In the genomic region with DNA sequence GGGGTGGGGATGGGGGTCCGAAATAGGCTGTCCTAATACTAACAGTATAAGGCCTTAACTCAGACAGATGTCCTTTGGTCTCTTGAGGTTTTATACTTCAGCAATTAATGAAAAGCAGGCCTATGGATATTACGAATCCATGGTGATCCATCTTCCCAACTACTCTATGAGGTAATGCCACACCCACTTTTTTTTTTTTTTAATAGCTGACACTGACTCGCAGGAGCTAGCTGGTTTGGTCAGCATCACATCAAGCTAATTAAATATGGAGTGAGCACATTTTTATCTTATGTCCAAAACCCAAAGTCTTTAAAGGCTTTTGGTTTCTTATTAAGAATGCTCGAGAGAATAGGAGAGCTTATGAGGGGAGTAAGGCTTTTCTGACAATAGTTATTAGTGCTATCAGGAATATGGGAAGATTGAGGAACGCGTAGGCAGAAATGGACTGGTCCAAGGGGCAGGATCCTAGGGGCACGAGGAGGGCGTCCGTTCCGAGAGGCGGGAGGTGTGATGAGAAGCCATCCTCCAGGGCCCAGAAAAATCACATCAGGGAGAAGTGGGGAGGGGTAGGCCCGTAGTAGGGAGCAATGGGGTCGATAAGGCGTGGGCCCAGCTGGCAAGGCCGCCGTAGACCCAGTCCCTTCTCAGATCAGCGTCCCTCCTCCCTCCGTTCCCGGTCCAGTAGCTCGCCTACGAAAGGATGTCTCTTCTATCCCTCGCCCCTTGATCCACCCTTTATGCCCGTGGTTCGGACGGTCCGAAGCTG, we compare ENCODE assay signal across 8 mouse cellular contexts. TPM values are rescaled to one million over a fixed set of nuclear protein-coding genes. Genes with fewer than 3 reads are reported as not detected.
DNase-seq lines count a peak whose midpoint lies in the region; ATAC-seq and TF ChIP-seq lines count a peak whose summit lies in the region.

No protein-coding gene starts in this region.

- H3K27ac ChIP-seq in layer of hippocampus, adult 2 months, result peak overlapping the region; percentile 84
- peak overlapping the region; percentile 88 for H3K27ac ChIP-seq in embryonic facial prominence, embryonic 10.5 days (replicated peaks)
- H3K27ac ChIP-seq in intestine, embryonic 14.5 days (ENCODE audit: low read depth), result peak overlapping the region; percentile 22; the same call in 1 of the 2 replicates
- H3K27ac ChIP-seq in midbrain, embryonic 14.5 days (replicated peaks; ENCODE audit: low read depth, low read length), result peak overlapping the region; percentile 46; the same call in 1 of the 2 replicates

- H3K4me1 ChIP-seq in embryonic facial prominence, embryonic 10.5 days, result peaks cover 13% of the 10 kb centered on the region
- H3K4me1 ChIP-seq in intestine, embryonic 14.5 days (replicated peaks; ENCODE audit: control insufficient read depth, insufficient read depth, low read length), result peaks cover 14% of the 10 kb centered on the region
- peaks cover 14% of the 10 kb centered on the region for H3K4me1 ChIP-seq in midbrain, embryonic 14.5 days (ENCODE audit: control insufficient read depth, insufficient read depth, low read length)

- ATAC-seq in intestine, embryonic 14.5 days (replicated peaks; ENCODE audit: low FRiP score, low TSS enrichment, low read depth), result peak; percentile 54; the same call in 1 of the 2 replicates
- ATAC-seq in midbrain, embryonic 14.5 days (ENCODE audit: low FRiP score, low TSS enrichment), result peak; percentile 62

- TF ChIP-seq CTCF in layer of hippocampus, adult 2 months (conservative IDR thresholded peaks at IDR 0.05), result no peak

- WGBS in embryonic facial prominence, embryonic 10.5 days, result 9% methylated on average over 26 of the region's 26 CpGs
- WGBS in intestine, embryonic 14.5 days, result 8% methylated on average over 26 of the region's 26 CpGs
- 8% methylated on average over 26 of the region's 26 CpGs for WGBS in midbrain, embryonic 14.5 days

- peak overlapping the region; percentile 89 for H3K4me2 ChIP-seq in intestine, embryonic 14.5 days (ENCODE audit: low read length)
- peak overlapping the region; percentile 88 for H3K4me2 ChIP-seq in midbrain, embryonic 14.5 days (ENCODE audit: low read length)

- peak overlapping the region; percentile 80 for H3K9ac ChIP-seq in intestine, embryonic 14.5 days (ENCODE audit: low read length)
- H3K9ac ChIP-seq in midbrain, embryonic 14.5 days (replicated peaks; ENCODE audit: low read length), result peak overlapping the region; percentile 74

- no peaks in the 10 kb centered on the region for H3K9me3 ChIP-seq in embryonic facial prominence, embryonic 10.5 days
- H3K9me3 ChIP-seq in intestine, embryonic 14.5 days (ENCODE audit: control insufficient read depth, low read length), result no peaks in the 10 kb centered on the region
- H3K9me3 ChIP-seq in midbrain, embryonic 14.5 days (ENCODE audit: control insufficient read depth, low read length), result no peaks in the 10 kb centered on the region

- H3K27me3 ChIP-seq in embryonic facial prominence, embryonic 10.5 days (replicated peaks; ENCODE audit: low read depth, poor library complexity, severe bottlenecking), result no peaks in the 10 kb centered on the region
- H3K27me3 ChIP-seq in intestine, embryonic 14.5 days (replicated peaks; ENCODE audit: control insufficient read depth, insufficient read depth, low read length), result no peaks in the 10 kb centered on the region
- no peaks in the 10 kb centered on the region for H3K27me3 ChIP-seq in midbrain, embryonic 14.5 days (ENCODE audit: control insufficient read depth, insufficient read depth, low read length)

- DNase-seq in layer of hippocampus, adult 2 months (ENCODE audit: low spot score in 2 of 2), result no peak
- no peak for DNase-seq in layer of hippocampus, adult 18-20 months (ENCODE audit: low spot score in 2 of 2)
- no peak for DNase-seq in embryonic facial prominence, embryonic 10.5 days (ENCODE audit: low spot score)
- DNase-seq in intestine, embryonic 14.5 days (ENCODE audit: low spot score), result no peak
- DNase-seq in midbrain, embryonic 14.5 days, result no peak
- DNase-seq in adrenal gland, adult 18-20 months (ENCODE audit: low spot score in 2 of 2), result no peak
- no peak for DNase-seq in adrenal gland, adult (ENCODE audit: inconsistent age in 2 of 2, low spot score in 1 of 2)
- no peak for DNase-seq in natural killer cell, adult 2 months (ENCODE audit: low spot score in 2 of 2)

- H3K36me3 ChIP-seq in embryonic facial prominence, embryonic 10.5 days (replicated peaks), result peaks cover 53% of the 10 kb centered on the region
- peaks cover 25% of the 10 kb centered on the region for H3K36me3 ChIP-seq in intestine, embryonic 14.5 days (ENCODE audit: control insufficient read depth, insufficient read depth, low read length)
- peaks cover 42% of the 10 kb centered on the region for H3K36me3 ChIP-seq in midbrain, embryonic 14.5 days (ENCODE audit: control insufficient read depth, insufficient read depth, low read length)

- peak overlapping the region; percentile 74 for H3K4me3 ChIP-seq in layer of hippocampus, adult 2 months
- peak overlapping the region; percentile 94 for H3K4me3 ChIP-seq in embryonic facial prominence, embryonic 10.5 days
- peak overlapping the region; percentile 85 for H3K4me3 ChIP-seq in intestine, embryonic 14.5 days (ENCODE audit: low read depth, low read length)
- H3K4me3 ChIP-seq in midbrain, embryonic 14.5 days (replicated peaks; ENCODE audit: low read depth, low read length), result peak overlapping the region; percentile 82

RNA-seq across cellular contexts. Expression of a gene that starts 0.5 kb away (rescaled TPM):
- total RNA-seq in layer of hippocampus, adult 2 months (2021), result 10 to 100 TPM; 67.7 to 71.5 TPM
- total RNA-seq in layer of hippocampus, adult 18-20 months (2021), result 10 to 100 TPM; 57.5 to 66.2 TPM
- 35.2 and 39.0 TPM in 2 replicates for polyA plus RNA-seq in embryonic facial prominence, embryonic 10.5 days (2016; fragmentation: Nextera tagmentation; extraction: Ambion mirVana)
- 7.5 and 7.9 TPM in 2 replicates for polyA plus RNA-seq in intestine, embryonic 14.5 days (2014; fragmentation: Nextera tagmentation; extraction: Ambion mirVana)
- 9.8 and 30.4 TPM in 2 replicates for polyA plus RNA-seq in midbrain, embryonic 14.5 days (2014; fragmentation: Nextera tagmentation; extraction: Ambion mirVana)
- 10 to 100 TPM; 53.8 to 59.6 TPM for total RNA-seq in adrenal gland, adult 18-20 months (2021)

RNA-seq across cellular contexts. Expression of a gene that starts 0.6 kb away (rescaled TPM):
- 1 to 10 TPM; 3.3 to 5.6 TPM for total RNA-seq in layer of hippocampus, adult 2 months (2021)
- 1 to 10 TPM; 3.4 to 5.6 TPM for total RNA-seq in layer of hippocampus, adult 18-20 months (2021)
- polyA plus RNA-seq in embryonic facial prominence, embryonic 10.5 days (2016; fragmentation: Nextera tagmentation; extraction: Ambion mirVana), result 12.4 and 13.1 TPM in 2 replicates
- polyA plus RNA-seq in intestine, embryonic 14.5 days (2014; fragmentation: Nextera tagmentation; extraction: Ambion mirVana), result 5.1 TPM in 2 replicates
- polyA plus RNA-seq in midbrain, embryonic 14.5 days (2014; fragmentation: Nextera tagmentation; extraction: Ambion mirVana), result 15.8 and 19.7 TPM in 2 replicates
- total RNA-seq in adrenal gland, adult 18-20 months (2021), result 1 to 10 TPM; 2.9 to 5.3 TPM

RNA-seq across cellular contexts. Expression of a gene that starts 12.6 kb away (rescaled TPM):
- 10 to 100 TPM; 23.7 to 24.8 TPM for total RNA-seq in layer of hippocampus, adult 2 months (2021)
- 10 to 100 TPM; 23.7 to 24.3 TPM for total RNA-seq in layer of hippocampus, adult 18-20 months (2021)
- 16.1 and 18.1 TPM in 2 replicates for polyA plus RNA-seq in embryonic facial prominence, embryonic 10.5 days (2016; fragmentation: Nextera tagmentation; extraction: Ambion mirVana)
- 20.1 and 23.4 TPM in 2 replicates for polyA plus RNA-seq in intestine, embryonic 14.5 days (2014; fragmentation: Nextera tagmentation; extraction: Ambion mirVana)
- polyA plus RNA-seq in midbrain, embryonic 14.5 days (2014; fragmentation: Nextera tagmentation; extraction: Ambion mirVana), result 20.8 and 22.5 TPM in 2 replicates
- total RNA-seq in adrenal gland, adult 18-20 months (2021), result 10 to 100 TPM; 27.0 to 31.0 TPM

RNA-seq across cellular contexts. Expression of a gene that starts 12.6 kb away (rescaled TPM):
- 10 to 100 TPM; 30.7 to 30.8 TPM for total RNA-seq in layer of hippocampus, adult 2 months (2021)
- total RNA-seq in layer of hippocampus, adult 18-20 months (2021), result 10 to 100 TPM; 30.9 to 32.4 TPM
- polyA plus RNA-seq in embryonic facial prominence, embryonic 10.5 days (2016; fragmentation: Nextera tagmentation; extraction: Ambion mirVana), result 9.5 and 10.5 TPM in 2 replicates
- polyA plus RNA-seq in intestine, embryonic 14.5 days (2014; fragmentation: Nextera tagmentation; extraction: Ambion mirVana), result 6.8 and 7.4 TPM in 2 replicates
- polyA plus RNA-seq in midbrain, embryonic 14.5 days (2014; fragmentation: Nextera tagmentation; extraction: Ambion mirVana), result 8.9 and 9.7 TPM in 2 replicates
- 10 to 100 TPM; 15.4 to 20.1 TPM for total RNA-seq in adrenal gland, adult 18-20 months (2021)

RNA-seq across cellular contexts. Expression of a gene that starts 56.6 kb away (rescaled TPM):
- total RNA-seq in layer of hippocampus, adult 2 months (2021), result 10 to 100 TPM; 22.9 to 23.4 TPM
- total RNA-seq in layer of hippocampus, adult 18-20 months (2021), result 10 to 100 TPM; 22.7 to 27.4 TPM
- polyA plus RNA-seq in embryonic facial prominence, embryonic 10.5 days (2016; fragmentation: Nextera tagmentation; extraction: Ambion mirVana), result 45.8 and 47.0 TPM in 2 replicates
- 34.8 and 40.6 TPM in 2 replicates for polyA plus RNA-seq in intestine, embryonic 14.5 days (2014; fragmentation: Nextera tagmentation; extraction: Ambion mirVana)
- polyA plus RNA-seq in midbrain, embryonic 14.5 days (2014; fragmentation: Nextera tagmentation; extraction: Ambion mirVana), result 26.7 and 33.1 TPM in 2 replicates
- 10 to 100 TPM; 16.9 to 17.4 TPM for total RNA-seq in adrenal gland, adult 18-20 months (2021)

Comparison
In these comparisons a context has a peak if more than half of its experiments do, and no peak if none do; other contexts are left out.
1. H3K27ac ChIP-seq: peak in every context shown above with its lines; median percentile 88 in embryonic facial prominence, embryonic 10.5 days; 84 in layer of hippocampus, adult 2 months; 46 in midbrain, embryonic 14.5 days; 22 in intestine, embryonic 14.5 days.